Mouse (Mus musculus) forebrain, postnatal 0 days (tissue): Measurements from ENCODE around the gene Rora. TPM values are rescaled to one million over a fixed set of nuclear protein-coding genes. Genes with fewer than 3 reads are reported as not detected.

Experiments
- ATAC-seq: fragments of 200-750 bp; cut with Nextera tagmentation; 2 replicates; pipeline ENCODE4 v1.8.0; 2017; ENCODE audit warnings: mild to moderate bottlenecking, moderate library complexity
- DNase-seq: peaks from one replicate; pipeline ENCODE4 v3.0.0-alpha.2; 2015
- H3K27ac ChIP-seq: fragments of 300-500 bp; sonication (generic); 2 replicates; pipeline ENCODE4 v1.5.1; 2014; ENCODE audit warnings: low read depth, mild to moderate bottlenecking, antibody characterized with exemption, low read length, moderate library complexity, mixed read lengths
- H3K27me3 ChIP-seq: fragments of 300-500 bp; sonication (generic); 2 replicates; pipeline ENCODE4 v1.6.1; 2014; ENCODE audit warnings: mild to moderate bottlenecking, low read length, mixed read lengths; ENCODE audit not compliant: insufficient read depth
- H3K36me3 ChIP-seq: fragments of 300-500 bp; sonication (generic); 2 replicates; pipeline ENCODE4 v1.6.1; 2014; ENCODE audit warnings: mild to moderate bottlenecking, moderate library complexity; ENCODE audit not compliant: insufficient read depth
- H3K4me1 ChIP-seq: fragments of 300-500 bp; sonication (generic); 2 replicates; pipeline ENCODE4 v1.6.1; 2014; ENCODE audit warnings: antibody characterized with exemption; ENCODE audit not compliant: insufficient read depth
- H3K4me2 ChIP-seq: fragments of 300-500 bp; sonication (generic); 2 replicates; pipeline ENCODE4 v1.6.1; 2014; ENCODE audit warnings: low read depth, mild to moderate bottlenecking, moderate library complexity
- H3K4me3 ChIP-seq: fragments of 300-500 bp; sonication (generic); 2 replicates; pipeline ENCODE4 v1.5.1; 2014; ENCODE audit warnings: low read depth, low read length, mixed read lengths
- H3K9ac ChIP-seq: fragments of 300-500 bp; sonication (generic); 2 replicates; pipeline ENCODE4 v1.6.1; 2014; ENCODE audit warnings: mild to moderate bottlenecking
- H3K9me3 ChIP-seq: fragments of 300-500 bp; sonication (generic); 2 replicates; pipeline ENCODE4 v1.6.1; 2016; ENCODE audit warnings: low read length
- CTCF ChIP-seq: sonication (generic); IDR thresholded peaks from 2 replicates; pipeline ENCODE4 v1.5.1; 2016; ENCODE audit warnings: antibody characterized with exemption, control low read depth, low read depth
- WGBS: fragments of 180-500 bp; shearing (Covaris S2); extraction: QIAGEN DNeasy Blood & Tissue Kit; methylation state at CpG from one replicate; pipeline ENCODE4 v1.1.7; 2014; 5-methylcytosine and 5-hydroxymethylcytosine counted together
- polyA plus RNA-seq: library from polyadenylated mRNA; unstranded; fragments of >200 nt; fragmentation: Nextera tagmentation; extraction: Ambion mirVana; gene quantifications from 2 replicates; pipeline ENCODE4 v1.2.1, GENCODE M21; 2015
- total RNA-seq: library from RNA; depleted of rRNA; stranded (reverse); fragments of >200 nt; gene quantifications from 2 replicates; pipeline ENCODE4 v1.2.3, GENCODE M21; 2014

Rora gene
- total and polyA plus RNA-seq, 2 experiments from 2014 or later: 9.8 to 23.9 TPM

- Histone ChIP-seq H3K9me3 (no peaks in the 10 kb centered on the region), H3K27ac (no peak overlapping the region), H3K27me3 (no peaks in the 10 kb centered on the region), H3K4me3 (no peak overlapping the region), H3K4me2 (no peak overlapping the region), H3K4me1 (no peaks in the 10 kb centered on the region; the same call in 1 of the 2 replicates), H3K9ac (no peak overlapping the region), H3K36me3 (no peaks in the 10 kb centered on the region)
- DNase-seq (no peak), ATAC-seq (no peak)
- no peak for TF ChIP-seq CTCF
- 63% methylated on average over 10 of the region's 10 CpGs for WGBS
Observed at GRCm38 (mm10) chr9:68913191-68913697, 259.7 kb downstream of the Rora start.

- TF ChIP-seq CTCF: no peak
- DNase-seq: no peak
- H3K27me3 ChIP-seq: no peaks in the 10 kb centered on the region
- no peaks in the 10 kb centered on the region for H3K36me3 ChIP-seq
- WGBS: 93% methylated on average over 4 of the region's 4 CpGs
- no peak overlapping the region for H3K9ac ChIP-seq
- no peaks in the 10 kb centered on the region for H3K9me3 ChIP-seq
- no peak for ATAC-seq
- H3K4me1 ChIP-seq: no peaks in the 10 kb centered on the region; the same call in 1 of the 2 replicates
- no peak overlapping the region for H3K4me3 ChIP-seq
- no peak overlapping the region for H3K4me2 ChIP-seq
- H3K27ac ChIP-seq: no peak overlapping the region
Observed at GRCm38 (mm10) chr9:68914541-68915275, 261.1 kb downstream of the Rora start.

- H3K36me3 ChIP-seq: no peaks in the 10 kb centered on the region
- no peaks in the 10 kb centered on the region; the same call in 1 of the 2 replicates for H3K4me1 ChIP-seq
- TF ChIP-seq CTCF: no peak
- WGBS: 36% methylated on average over 1 of the region's 1 CpGs
- H3K27ac ChIP-seq: no peak overlapping the region
- H3K27me3 ChIP-seq: no peaks in the 10 kb centered on the region
- H3K9me3 ChIP-seq: no peaks in the 10 kb centered on the region
- ATAC-seq (no peak), DNase-seq (no peak)
- H3K9ac ChIP-seq: no peak overlapping the region
- H3K4me2 ChIP-seq: no peak overlapping the region
- H3K4me3 ChIP-seq: no peak overlapping the region
Observed at GRCm38 (mm10) chr9:68916741-68917140, 263.2 kb downstream of the Rora start.

GRCm38 (mm10) chr9:68923128-68923601, 269.6 kb downstream of the Rora start:
- Histone ChIP-seq H3K27ac (0 out of 2 replicates have a peak overlapping the region, but pooled peaks have one; percentile 29), H3K4me3 (no peak overlapping the region), H3K36me3 (no peaks in the 10 kb centered on the region), H3K4me2 (no peak overlapping the region), H3K4me1 (no peaks in the 10 kb centered on the region; the same call in none of the 2 replicates), H3K27me3 (no peaks in the 10 kb centered on the region), H3K9ac (no peak overlapping the region), H3K9me3 (no peaks in the 10 kb centered on the region)
- peak; percentile 94 for ATAC-seq
- peak; percentile 76 for DNase-seq
- WGBS: 29% methylated on average over 12 of the region's 12 CpGs
- no peak for TF ChIP-seq CTCF

- H3K4me3 ChIP-seq: no peak overlapping the region
- no peak overlapping the region for H3K9ac ChIP-seq
- ATAC-seq (no peak), DNase-seq (no peak)
- no peak for TF ChIP-seq CTCF
- no peak overlapping the region for H3K4me2 ChIP-seq
- no peaks in the 10 kb centered on the region for H3K36me3 ChIP-seq
- no peak overlapping the region for H3K27ac ChIP-seq
- H3K9me3 ChIP-seq: no peaks in the 10 kb centered on the region
- H3K4me1 ChIP-seq: no peaks in the 10 kb centered on the region; the same call in none of the 2 replicates
- WGBS: 91% methylated on average over 6 of the region's 6 CpGs
- no peaks in the 10 kb centered on the region for H3K27me3 ChIP-seq
Observed at GRCm38 (mm10) chr9:68926406-68926805, 272.8 kb downstream of the Rora start.

- ATAC-seq (no peak), DNase-seq (no peak)
- Histone ChIP-seq H3K36me3 (no peaks in the 10 kb centered on the region), H3K27ac (no peak overlapping the region), H3K9me3 (no peaks in the 10 kb centered on the region), H3K9ac (no peak overlapping the region), H3K4me1 (no peaks in the 10 kb centered on the region), H3K4me2 (no peak overlapping the region), H3K27me3 (no peaks in the 10 kb centered on the region), H3K4me3 (no peak overlapping the region)
- TF ChIP-seq CTCF: no peak
- WGBS: 72% methylated on average over 3 of the region's 3 CpGs
Observed at GRCm38 (mm10) chr9:68933159-68933558, 279.6 kb downstream of the Rora start.

- H3K4me1 ChIP-seq: no peaks in the 10 kb centered on the region
- TF ChIP-seq CTCF: no peak
- no peak overlapping the region for H3K9ac ChIP-seq
- H3K27me3 ChIP-seq: no peaks in the 10 kb centered on the region
- ATAC-seq (no peak; the same call in 1 of the 2 replicates), DNase-seq (peak; percentile 10)
- H3K4me3 ChIP-seq: no peak overlapping the region
- no peaks in the 10 kb centered on the region for H3K36me3 ChIP-seq
- 41% methylated on average over 4 of the region's 4 CpGs for WGBS
- H3K4me2 ChIP-seq: no peak overlapping the region
- no peaks in the 10 kb centered on the region for H3K9me3 ChIP-seq
- no peak overlapping the region for H3K27ac ChIP-seq
Observed at GRCm38 (mm10) chr9:68934238-68934637, 280.7 kb downstream of the Rora start.
